In the genomic region with DNA sequence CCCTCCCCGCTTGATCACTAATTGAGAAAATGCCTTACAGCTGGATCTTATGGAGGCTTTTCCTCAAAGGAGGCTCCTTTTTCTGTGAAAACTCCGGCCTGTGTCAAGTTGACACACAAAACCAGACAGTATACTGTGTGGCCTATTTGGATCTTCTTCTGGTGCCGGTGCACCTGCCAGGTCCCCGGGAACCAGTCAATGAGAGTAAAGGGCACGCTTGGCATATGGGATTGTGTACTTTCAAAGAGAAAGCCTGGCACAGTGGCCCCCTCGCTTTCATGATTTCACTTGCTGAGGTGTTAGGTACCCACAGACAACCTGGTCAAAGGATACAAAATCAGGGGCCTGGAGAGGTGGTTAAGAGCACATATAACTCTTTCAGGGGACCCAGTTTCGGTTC, we compare ENCODE assay signal across 22 mouse cellular contexts.
"Had no signal": no experiment of that assay in that cellular context is flagged by ENCODE, and none has a peak within 500 bp of the region (broad histone marks: within the 10 kb centered on the region; RNA-seq: fewer than 3 reads in every experiment).

No protein-coding gene starts in this region.

- H3K4me3 ChIP-seq: left cerebral cortex, adult 2 months; limb, embryonic 12.5 days; limb, embryonic 15.5 days; midbrain, embryonic 12.5 days; midbrain, embryonic 15.5 days; neural tube, embryonic 12.5 days; neural tube, embryonic 15.5 days had no signal

- ATAC-seq: liver, postnatal 0 days; lung, postnatal 0 days; midbrain, embryonic 15.5 days had no signal

- H3K27ac ChIP-seq: left cerebral cortex, adult 2 months; limb, embryonic 12.5 days; limb, embryonic 15.5 days; liver, embryonic 14.5 days; macrophage; midbrain, embryonic 12.5 days; neural tube, embryonic 12.5 days; neural tube, embryonic 15.5 days; stomach, postnatal 0 days had no signal

- DNase-seq: kidney, postnatal 14 days; kidney, postnatal 4 days; layer of hippocampus, postnatal 36 days; liver, postnatal 0 days; lung, embryonic 14.5 days; right cerebral cortex, adult 18-20 months; right cerebral cortex, postnatal 14 days; right cerebral cortex, postnatal 4 days; thymus, adult 2 months; thymus, postnatal 14 days; thymus, postnatal 4 days had no signal
